Mouse (Mus musculus): ENCODE results near the gene Arhgef3. TPM values are rescaled to one million over a fixed set of nuclear protein-coding genes. Genes with fewer than 3 reads are reported as not detected.

Gene Arhgef3
- polyA plus RNA-seq, 1 experiment from 2014 or later: 16.2 TPM

- no peak for ATAC-seq (ENCODE audit: insufficient number of reproducible peaks, low FRiP score, low TSS enrichment, low read depth)
- Histone ChIP-seq H3K9ac (no peak overlapping the region), H3K9me3 (replicated peaks) (no peaks in the 10 kb centered on the region), H3K27me3 (no peaks in the 10 kb centered on the region), H3K36me3 (no peaks in the 10 kb centered on the region), H3K4me1 (0 out of 2 replicates have a peak, but pooled peaks cover 10% of the 10 kb centered on the region), H3K4me2 (replicated peaks) (no peak overlapping the region), H3K27ac (replicated peaks) (no peak overlapping the region), H3K4me3 (replicated peaks) (no peak overlapping the region)
- WGBS: 32% methylated on average over 11 of the region's 11 CpGs
Measured at GRCm38 (mm10) chr14:27272072-27272834, 157.6 kb downstream of the Arhgef3 start.

DNA sequence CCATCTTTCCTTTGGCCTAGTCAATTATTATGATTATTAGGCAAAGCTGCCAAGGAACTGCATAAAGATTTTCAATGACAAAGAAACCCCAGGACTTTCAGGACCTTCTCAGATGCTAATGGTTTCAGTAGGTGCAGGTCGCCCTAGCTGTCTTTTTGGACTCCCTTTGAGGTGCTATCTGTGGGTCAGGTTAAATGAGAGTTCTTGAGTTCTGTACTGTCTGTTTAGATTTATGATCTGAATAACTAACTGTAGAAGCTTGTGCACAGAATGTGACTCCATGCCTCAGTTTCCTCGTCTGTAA is 158.1 kb downstream of the Arhgef3 start:
- Histone ChIP-seq H3K27ac (replicated peaks) (no peak overlapping the region), H3K4me1 (0 out of 2 replicates have a peak, but pooled peaks cover 10% of the 10 kb centered on the region), H3K36me3 (no peaks in the 10 kb centered on the region), H3K4me2 (replicated peaks) (no peak overlapping the region), H3K4me3 (replicated peaks) (no peak overlapping the region), H3K27me3 (no peaks in the 10 kb centered on the region), H3K9ac (no peak overlapping the region), H3K9me3 (replicated peaks) (no peaks in the 10 kb centered on the region)
- whole genome bisulfite sequencing: 81% methylated on average over 2 of the region's 2 CpGs
- no peak for ATAC-seq (ENCODE audit: insufficient number of reproducible peaks, low FRiP score, low TSS enrichment, low read depth)

- Histone ChIP-seq H3K27ac (replicated peaks) (no peak overlapping the region), H3K36me3 (no peaks in the 10 kb centered on the region), H3K4me1 (0 out of 2 replicates have a peak, but pooled peaks cover 10% of the 10 kb centered on the region), H3K4me3 (replicated peaks) (no peak overlapping the region), H3K9ac (no peak overlapping the region), H3K4me2 (replicated peaks) (no peak overlapping the region), H3K9me3 (replicated peaks) (no peaks in the 10 kb centered on the region), H3K27me3 (no peaks in the 10 kb centered on the region)
- ATAC-seq (ENCODE audit: insufficient number of reproducible peaks, low FRiP score, low TSS enrichment, low read depth): no peak
Measured at GRCm38 (mm10) chr14:27273169-27273568, 158.5 kb downstream of the Arhgef3 start.

DNA sequence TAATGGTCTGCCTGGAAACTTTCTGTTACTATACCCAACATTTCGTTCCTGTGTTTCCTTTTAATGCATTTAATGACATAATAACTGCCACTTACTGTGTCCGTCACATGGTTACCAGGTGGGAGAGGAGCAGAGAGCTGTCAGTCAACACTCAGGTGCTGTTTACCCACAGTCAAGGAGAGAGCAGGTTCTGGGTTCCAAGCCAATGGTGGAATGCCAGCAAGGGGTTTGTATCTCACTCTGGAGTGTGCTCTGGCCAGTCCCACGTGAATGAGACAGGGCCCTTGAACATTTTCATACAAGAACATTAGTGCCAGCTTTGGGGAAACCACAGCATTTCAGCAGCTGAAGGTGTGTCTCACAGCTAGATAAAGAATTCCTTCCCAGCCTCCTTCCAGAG is 162.6 kb downstream of the Arhgef3 start:
- Histone ChIP-seq H3K4me2 (replicated peaks) (no peak overlapping the region), H3K36me3 (no peaks in the 10 kb centered on the region), H3K27me3 (no peaks in the 10 kb centered on the region), H3K4me1 (0 out of 2 replicates have a peak, but pooled peaks cover 2% of the 10 kb centered on the region), H3K4me3 (replicated peaks) (no peak overlapping the region), H3K9me3 (replicated peaks) (no peaks in the 10 kb centered on the region), H3K9ac (no peak overlapping the region), H3K27ac (replicated peaks) (no peak overlapping the region)
- no peak for ATAC-seq (ENCODE audit: insufficient number of reproducible peaks, low FRiP score, low TSS enrichment, low read depth)
- 63% methylated on average over 3 of the region's 3 CpGs for WGBS

- H3K4me3 ChIP-seq (replicated peaks): no peak overlapping the region
Measured at GRCm38 (mm10) chr14:27280201-27280890, 165.6 kb downstream of the Arhgef3 start.

DNA sequence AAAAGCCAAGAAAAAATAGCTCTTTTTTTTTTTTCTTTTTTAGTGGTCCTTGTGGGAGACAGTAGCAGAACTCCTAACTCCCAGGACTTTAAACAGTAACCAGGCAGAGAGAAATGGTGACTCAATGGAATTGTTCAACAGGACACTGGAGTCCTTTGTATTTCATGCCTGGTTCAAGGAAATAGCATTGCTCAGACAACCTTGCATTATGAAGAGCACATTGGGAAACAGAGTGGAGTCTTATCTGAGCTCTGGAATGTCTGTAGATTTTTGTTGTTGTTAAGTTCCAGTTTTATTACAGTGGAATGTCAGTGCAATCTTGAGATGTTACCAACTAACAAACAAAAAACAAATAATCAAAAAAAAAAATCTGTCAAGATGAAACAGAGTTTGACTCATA is 169.3 kb downstream of the Arhgef3 start:
- Histone ChIP-seq H3K4me1 (0 out of 2 replicates have a peak, but pooled peaks cover 3% of the 10 kb centered on the region), H3K4me2 (replicated peaks) (no peak overlapping the region), H3K9me3 (replicated peaks) (no peaks in the 10 kb centered on the region), H3K4me3 (replicated peaks) (no peak overlapping the region), H3K27me3 (no peaks in the 10 kb centered on the region), H3K9ac (no peak overlapping the region), H3K27ac (replicated peaks) (no peak overlapping the region), H3K36me3 (no peaks in the 10 kb centered on the region)
- ATAC-seq (ENCODE audit: insufficient number of reproducible peaks, low FRiP score, low TSS enrichment, low read depth): no peak

More at GRCm38 (mm10) chr14:27280201-27280890, 165.6 kb downstream of the Arhgef3 start:
- Histone ChIP-seq H3K27ac (replicated peaks) (no peak overlapping the region), H3K27me3 (no peaks in the 10 kb centered on the region), H3K9me3 (replicated peaks) (no peaks in the 10 kb centered on the region), H3K36me3 (no peaks in the 10 kb centered on the region), H3K4me1 (0 out of 2 replicates have a peak, but pooled peaks cover 3% of the 10 kb centered on the region), H3K4me2 (replicated peaks) (no peak overlapping the region), H3K9ac (no peak overlapping the region)
- ATAC-seq (ENCODE audit: insufficient number of reproducible peaks, low FRiP score, low TSS enrichment, low read depth): no peak
- WGBS: 77% methylated on average over 8 of the region's 8 CpGs

DNA sequence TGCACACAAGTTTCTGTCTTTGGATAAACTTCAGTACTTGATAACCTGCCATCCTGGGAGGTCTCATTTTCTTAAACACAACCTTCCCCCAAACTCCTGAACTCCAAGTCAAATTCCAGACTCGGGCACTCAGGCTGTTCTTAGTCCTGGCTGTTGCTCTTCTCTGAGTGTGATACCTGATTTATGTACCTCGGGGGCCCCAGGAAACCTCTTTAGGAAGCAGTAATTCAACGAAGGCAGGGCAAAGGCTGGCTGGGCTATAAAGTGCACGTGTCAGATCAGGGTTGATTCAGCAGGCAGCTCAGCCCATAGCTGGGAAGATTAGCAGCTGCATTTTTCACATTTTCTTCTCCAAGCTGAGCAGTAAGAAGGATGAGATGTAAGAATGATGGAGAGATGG is 171.5 kb downstream of the Arhgef3 start:
- H3K4me1 ChIP-seq: 0 out of 2 replicates have a peak, but pooled peaks cover 3% of the 10 kb centered on the region
- no peaks in the 10 kb centered on the region for H3K36me3 ChIP-seq
- H3K4me3 ChIP-seq (replicated peaks): no peak overlapping the region
- 42% methylated on average over 4 of the region's 4 CpGs for WGBS
- no peak for ATAC-seq (ENCODE audit: insufficient number of reproducible peaks, low FRiP score, low TSS enrichment, low read depth)
- H3K4me2 ChIP-seq (replicated peaks): no peak overlapping the region
- no peaks in the 10 kb centered on the region for H3K9me3 ChIP-seq (replicated peaks)
- H3K27ac ChIP-seq (replicated peaks): no peak overlapping the region
- H3K9ac ChIP-seq: no peak overlapping the region
- no peaks in the 10 kb centered on the region for H3K27me3 ChIP-seq

DNA sequence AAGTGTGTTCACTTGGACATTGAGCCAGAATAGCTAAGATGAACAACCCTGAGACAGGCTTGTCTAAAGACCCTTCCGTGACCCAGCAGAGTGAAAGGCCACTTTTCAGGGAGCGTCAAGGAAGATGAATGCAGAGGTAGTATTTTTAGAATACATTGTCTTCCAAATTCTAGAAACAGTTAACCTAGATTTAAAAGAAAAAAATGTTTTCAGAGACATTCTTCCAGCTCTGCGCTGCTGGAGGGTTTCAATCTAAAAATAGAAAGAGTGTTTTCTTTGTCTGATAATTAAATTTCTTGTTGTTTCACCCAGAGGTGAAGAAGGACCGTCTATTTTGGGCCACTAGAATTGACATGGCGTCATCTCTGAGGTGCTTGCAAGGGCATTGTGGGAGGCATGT is 174.4 kb downstream of the Arhgef3 start:
- 67% methylated on average over 5 of the region's 5 CpGs for WGBS
- no peaks in the 10 kb centered on the region for H3K4me1 ChIP-seq
- no peaks in the 10 kb centered on the region for H3K36me3 ChIP-seq
- H3K9me3 ChIP-seq (replicated peaks): no peaks in the 10 kb centered on the region
- H3K27ac ChIP-seq (replicated peaks): no peak overlapping the region
- no peak overlapping the region for H3K4me3 ChIP-seq (replicated peaks)
- no peak overlapping the region for H3K4me2 ChIP-seq (replicated peaks)
- no peak overlapping the region for H3K9ac ChIP-seq
- no peak for ATAC-seq (ENCODE audit: insufficient number of reproducible peaks, low FRiP score, low TSS enrichment, low read depth)
- H3K27me3 ChIP-seq: no peaks in the 10 kb centered on the region

DNA sequence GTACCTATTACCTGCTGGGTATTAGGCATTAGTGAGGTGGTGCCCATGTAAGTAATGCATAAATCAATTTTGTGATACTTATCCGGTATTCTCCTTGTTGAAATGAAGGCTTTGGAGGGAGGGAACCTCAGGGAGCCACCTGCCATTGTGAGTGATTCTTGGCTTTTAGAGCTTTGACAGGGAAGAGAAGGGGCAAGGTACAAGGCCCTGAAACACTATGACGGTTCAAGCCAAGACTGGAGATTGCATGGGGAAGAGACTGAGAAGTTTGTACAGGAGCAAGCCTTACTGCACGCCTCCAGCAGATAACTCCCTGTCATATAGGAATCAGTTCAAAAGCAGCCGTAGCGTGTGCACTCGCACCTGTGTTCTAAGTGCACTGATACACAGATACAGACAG is 177.4 kb downstream of the Arhgef3 start:
- no peak overlapping the region for H3K4me2 ChIP-seq (replicated peaks)
- no peaks in the 10 kb centered on the region for H3K4me1 ChIP-seq
- no peaks in the 10 kb centered on the region for H3K36me3 ChIP-seq
- H3K9me3 ChIP-seq (replicated peaks): no peaks in the 10 kb centered on the region
- no peak for ATAC-seq (ENCODE audit: insufficient number of reproducible peaks, low FRiP score, low TSS enrichment, low read depth)
- no peaks in the 10 kb centered on the region for H3K27me3 ChIP-seq
- 68% methylated on average over 6 of the region's 6 CpGs for WGBS
- no peak overlapping the region for H3K9ac ChIP-seq
- H3K27ac ChIP-seq (replicated peaks): no peak overlapping the region
- no peak overlapping the region for H3K4me3 ChIP-seq (replicated peaks)

DNA sequence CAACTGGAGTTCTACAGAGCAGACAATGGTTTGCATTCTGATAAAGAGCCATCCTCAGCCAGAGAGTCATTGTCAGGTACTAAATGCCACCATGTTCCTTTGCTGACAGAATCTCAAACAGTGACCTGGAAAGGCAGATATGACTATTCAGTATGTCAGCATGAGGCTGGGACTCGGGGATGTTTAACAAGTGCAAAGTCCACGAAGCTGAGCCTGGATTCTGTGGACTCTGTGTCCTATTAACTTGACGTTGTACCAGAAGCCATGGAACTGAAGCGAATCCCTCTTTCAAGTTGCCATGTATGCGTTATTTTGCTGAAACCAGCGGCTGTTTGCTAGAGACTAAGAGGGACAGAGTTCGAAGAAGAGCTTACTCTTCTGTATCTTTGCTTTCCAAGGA is 181.1 kb downstream of the Arhgef3 start:
- no peaks in the 10 kb centered on the region for H3K4me1 ChIP-seq
- H3K36me3 ChIP-seq: no peaks in the 10 kb centered on the region
- no peaks in the 10 kb centered on the region for H3K27me3 ChIP-seq
- no peak overlapping the region for H3K4me3 ChIP-seq (replicated peaks)
- 75% methylated on average over 7 of the region's 7 CpGs for WGBS
- no peak overlapping the region for H3K4me2 ChIP-seq (replicated peaks)
- H3K9ac ChIP-seq: no peak overlapping the region
- no peaks in the 10 kb centered on the region for H3K9me3 ChIP-seq (replicated peaks)
- no peak overlapping the region for H3K27ac ChIP-seq (replicated peaks)
- no peak for ATAC-seq (ENCODE audit: insufficient number of reproducible peaks, low FRiP score, low TSS enrichment, low read depth)

GRCm38 (mm10) chr14:27296987-27297386 is 182.3 kb downstream of the Arhgef3 start:
- ATAC-seq (ENCODE audit: insufficient number of reproducible peaks, low FRiP score, low TSS enrichment, low read depth): no peak
- H3K4me1 ChIP-seq: no peaks in the 10 kb centered on the region
- no peak overlapping the region for H3K27ac ChIP-seq (replicated peaks)
- H3K9ac ChIP-seq: no peak overlapping the region
- no peaks in the 10 kb centered on the region for H3K9me3 ChIP-seq (replicated peaks)
- H3K36me3 ChIP-seq: no peaks in the 10 kb centered on the region
- no peak overlapping the region for H3K4me3 ChIP-seq (replicated peaks)
- no peak overlapping the region for H3K4me2 ChIP-seq (replicated peaks)
- no peaks in the 10 kb centered on the region for H3K27me3 ChIP-seq
- 82% methylated on average over 5 of the region's 5 CpGs for WGBS

GRCm38 (mm10) chr14:27298875-27299274 is 184.2 kb downstream of the Arhgef3 start:
- Histone ChIP-seq H3K27me3 (no peaks in the 10 kb centered on the region), H3K4me3 (replicated peaks) (no peak overlapping the region), H3K27ac (replicated peaks) (no peak overlapping the region), H3K9ac (no peak overlapping the region), H3K9me3 (replicated peaks) (no peaks in the 10 kb centered on the region), H3K36me3 (no peaks in the 10 kb centered on the region), H3K4me1 (no peaks in the 10 kb centered on the region), H3K4me2 (replicated peaks) (no peak overlapping the region)
- no peak for ATAC-seq (ENCODE audit: insufficient number of reproducible peaks, low FRiP score, low TSS enrichment, low read depth)
- 63% methylated on average over 2 of the region's 2 CpGs for WGBS

Data from embryonic facial prominence, embryonic 15.5 days (tissue).